Mouse (Mus musculus) c-Kit-positive CD71-negative TER-119-negative erythroid progenitor cells, embryonic 14.5 days (primary cell): Measurements from ENCODE around the gene Adrm1.

Experiments used
- DNase-seq: peaks from one replicate; pipeline ENCODE4 v3.0.0-alpha.2; 2013; ENCODE audit warnings: low read depth

Adrm1 gene

GRCm38 (mm10) chr2:180184752-180185109 is 13.4 kb downstream of the Adrm1 start:
- no peak for DNase-seq

GRCm38 (mm10) chr2:180185686-180186085 is 14.4 kb downstream of the Adrm1 start:
- no peak for DNase-seq

GRCm38 (mm10) chr2:180187362-180187761 is 16.1 kb downstream of the Adrm1 start:
- DNase-seq, result no peak

- DNase-seq, result no peak
Observed at GRCm38 (mm10) chr2:180196610-180197322, 25.5 kb downstream of the Adrm1 start.

- no peak for DNase-seq
Observed at GRCm38 (mm10) chr2:180197323-180198037, 26.2 kb downstream of the Adrm1 start.

- DNase-seq, result no peak
Observed at GRCm38 (mm10) chr2:180198782-180199181, 27.5 kb downstream of the Adrm1 start.

GRCm38 (mm10) chr2:180200681-180201080 is 29.4 kb downstream of the Adrm1 start:
- DNase-seq, result no peak

- no peak for DNase-seq
Observed at GRCm38 (mm10) chr2:180201303-180201702, 30.0 kb downstream of the Adrm1 start.

GRCm38 (mm10) chr2:180202263-180202662 is 31.0 kb downstream of the Adrm1 start:
- no peak for DNase-seq

- DNase-seq, result no peak
Observed at GRCm38 (mm10) chr2:180202805-180203204, 31.5 kb downstream of the Adrm1 start.

GRCm38 (mm10) chr2:180204501-180204900 is 33.2 kb downstream of the Adrm1 start:
- no peak for DNase-seq

- no peak for DNase-seq
Observed at GRCm38 (mm10) chr2:180205083-180205955, 34.0 kb downstream of the Adrm1 start.

GRCm38 (mm10) chr2:180205956-180206280 is 34.6 kb downstream of the Adrm1 start:
- DNase-seq, result no peak

- DNase-seq, result no peak
Observed at GRCm38 (mm10) chr2:180207840-180208239, 36.6 kb downstream of the Adrm1 start.

- DNase-seq, result no peak
Observed at GRCm38 (mm10) chr2:180208976-180209375, 37.7 kb downstream of the Adrm1 start.

GRCm38 (mm10) chr2:180212255-180212654 is 41.0 kb downstream of the Adrm1 start:
- no peak for DNase-seq

- DNase-seq, result no peak
Observed at GRCm38 (mm10) chr2:180214352-180214978, 43.2 kb downstream of the Adrm1 start.

- no peak for DNase-seq
Observed at GRCm38 (mm10) chr2:180215011-180215461, 43.8 kb downstream of the Adrm1 start.

- no peak for DNase-seq
Observed at GRCm38 (mm10) chr2:180215951-180216350, 44.7 kb downstream of the Adrm1 start.

- DNase-seq, result no peak
Observed at GRCm38 (mm10) chr2:180216921-180217320, 45.6 kb downstream of the Adrm1 start.

GRCm38 (mm10) chr2:180217587-180217986 is 46.3 kb downstream of the Adrm1 start:
- DNase-seq, result no peak

GRCm38 (mm10) chr2:180218241-180218640 is 47.0 kb downstream of the Adrm1 start:
- DNase-seq, result no peak
